Mouse (Mus musculus) frontal cortex, adult (tissue): ENCODE measurements at regions not wholly inside any gene's neighbourhood (a gene's known extent, or its start where the extent isn't known, plus 50 kb on each side); places are given as distances from the start of the nearest gene placed in this dataset.

Source experiments
- ATAC-seq: cut with Nextera tagmentation; 2 replicates; pipeline ENCODE4 v1.9.2; 2017; ENCODE audit warnings: mild to moderate bottlenecking, moderate library complexity, mixed read lengths; ENCODE audit not compliant: low TSS enrichment

GRCm38 (mm10) chr13:28524411-28524810 is 267.1 kb downstream of the Gm11361 start:
- peak; percentile 55; the same call in 1 of the 2 replicates for ATAC-seq

- ATAC-seq = no peak
Observed at GRCm38 (mm10) chr13:28520127-28520482, 262.8 kb downstream of the Gm11361 start.

GRCm38 (mm10) chr13:28519383-28520126 is 262.2 kb downstream of the Gm11361 start:
- no peak for ATAC-seq

GRCm38 (mm10) chr13:28517161-28517560 is 259.8 kb downstream of the Gm11361 start:
- ATAC-seq = no peak

- no peak for ATAC-seq
Observed at GRCm38 (mm10) chr13:28516636-28517035, 259.3 kb downstream of the Gm11361 start.

GRCm38 (mm10) chr13:28514245-28514644 is 256.9 kb downstream of the Gm11361 start:
- ATAC-seq = no peak

GRCm38 (mm10) chr13:28513336-28513735 is 256.0 kb downstream of the Gm11361 start:
- ATAC-seq = no peak

GRCm38 (mm10) chr13:28512573-28513334 is 255.4 kb downstream of the Gm11361 start:
- ATAC-seq = 0 out of 2 replicates have a peak, but pooled peaks have one; percentile 6

DNA sequence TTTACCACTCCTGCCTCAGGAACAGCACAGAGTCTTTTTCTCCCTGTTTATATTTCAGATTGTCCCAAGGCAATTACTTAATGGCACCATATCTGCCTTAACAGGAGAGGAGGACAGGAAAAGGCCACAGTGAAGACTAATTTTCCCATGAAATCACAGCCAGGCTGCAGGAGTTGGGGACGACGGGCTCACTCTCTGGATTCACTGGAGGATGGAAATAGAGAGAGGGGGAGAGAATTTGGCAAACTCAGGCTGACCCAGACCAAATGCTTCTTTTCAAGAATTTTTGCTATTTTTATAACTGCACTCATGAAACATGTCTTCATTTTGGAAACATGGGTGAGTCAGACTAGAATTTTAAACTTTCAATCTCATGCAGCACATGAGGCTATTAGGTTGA is 250.9 kb downstream of the Gm11361 start:
- no peak for ATAC-seq

- peak; percentile 41; the same call in 1 of the 2 replicates for ATAC-seq
Observed at GRCm38 (mm10) chr13:28507783-28508182, 250.5 kb downstream of the Gm11361 start.

GRCm38 (mm10) chr13:28504340-28504739 is 247.0 kb downstream of the Gm11361 start:
- no peak for ATAC-seq

DNA sequence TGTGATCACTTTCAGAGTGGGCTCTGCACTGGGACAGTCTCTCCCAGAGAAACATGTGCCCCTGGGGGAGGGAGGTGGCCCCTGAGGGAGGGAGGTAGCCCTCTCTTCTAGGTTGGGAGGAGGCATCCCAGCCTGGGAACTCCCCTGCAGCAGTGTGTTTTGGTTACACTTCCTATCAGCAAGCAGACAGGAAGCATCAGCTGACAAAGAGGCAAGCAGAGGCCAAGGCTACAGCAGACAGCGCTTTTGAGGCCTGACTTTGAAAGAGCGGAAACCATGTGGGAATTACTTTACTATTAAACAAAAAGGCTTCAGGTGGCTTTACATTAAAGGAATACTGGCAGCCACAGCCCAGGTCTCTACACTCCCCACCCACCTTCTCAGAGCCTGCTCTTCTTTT is 244.8 kb downstream of the Gm11361 start:
- peak; percentile 55; the same call in 1 of the 2 replicates for ATAC-seq

- no peak for ATAC-seq
Observed at GRCm38 (mm10) chr13:28500697-28501096, 243.4 kb downstream of the Gm11361 start.

DNA sequence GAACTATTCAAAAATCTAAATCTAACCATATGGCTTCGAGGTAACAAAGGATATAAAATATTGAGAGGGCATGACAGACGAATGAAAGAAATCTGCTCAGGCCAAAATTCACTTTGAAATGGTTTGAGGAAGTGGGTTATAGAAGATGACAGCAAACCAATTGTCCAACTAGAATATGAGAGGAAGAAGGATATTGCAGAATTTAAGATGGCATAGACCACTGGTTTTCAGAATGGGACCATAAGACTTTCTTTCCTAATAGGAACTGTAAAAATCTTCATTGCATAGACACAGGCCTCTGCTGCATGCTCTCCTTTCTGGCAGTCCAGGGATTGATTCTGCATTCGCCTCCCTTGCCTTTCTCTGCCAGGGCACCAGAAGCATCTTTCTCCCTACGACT is 240.2 kb downstream of the Gm11361 start:
- no peak for ATAC-seq

DNA sequence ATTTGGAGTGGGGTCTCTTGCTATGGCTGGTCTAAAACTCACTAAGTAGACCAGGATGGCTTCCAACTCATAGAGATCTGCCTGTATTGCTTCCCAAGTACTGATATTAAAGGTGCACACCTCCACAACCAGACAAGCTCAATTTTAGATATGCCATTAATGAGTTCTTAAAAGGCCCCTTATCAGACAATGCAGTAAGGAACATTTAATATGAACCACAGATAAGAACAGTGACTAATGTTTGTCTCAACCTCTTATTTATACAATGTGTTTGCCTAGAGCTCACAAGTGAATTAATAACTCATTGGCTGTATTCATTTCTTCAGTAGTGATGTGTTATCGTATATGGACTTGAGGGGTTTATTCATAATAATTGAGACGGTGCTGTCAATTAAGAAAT is 234.7 kb downstream of the Gm11361 start:
- no peak for ATAC-seq

DNA sequence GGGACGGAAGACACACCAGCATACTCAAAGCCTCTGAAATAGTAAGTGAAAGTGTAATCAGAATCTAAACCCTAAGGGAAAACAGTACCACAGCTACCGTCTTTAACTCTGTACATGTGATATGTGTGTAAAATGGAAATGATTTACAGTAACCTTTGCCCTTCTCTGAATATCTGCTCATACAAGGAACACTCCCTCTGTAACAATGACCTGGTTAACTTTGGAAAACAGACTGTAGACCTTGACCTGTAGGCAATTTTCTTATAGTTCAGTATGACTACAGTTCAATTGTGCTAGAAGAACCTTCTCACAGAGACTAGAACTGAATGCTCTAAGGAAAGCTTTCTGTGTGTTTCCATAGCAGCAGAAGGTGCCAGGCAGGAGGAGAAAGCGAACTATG is 226.4 kb downstream of the Gm11361 start:
- no peak for ATAC-seq

DNA sequence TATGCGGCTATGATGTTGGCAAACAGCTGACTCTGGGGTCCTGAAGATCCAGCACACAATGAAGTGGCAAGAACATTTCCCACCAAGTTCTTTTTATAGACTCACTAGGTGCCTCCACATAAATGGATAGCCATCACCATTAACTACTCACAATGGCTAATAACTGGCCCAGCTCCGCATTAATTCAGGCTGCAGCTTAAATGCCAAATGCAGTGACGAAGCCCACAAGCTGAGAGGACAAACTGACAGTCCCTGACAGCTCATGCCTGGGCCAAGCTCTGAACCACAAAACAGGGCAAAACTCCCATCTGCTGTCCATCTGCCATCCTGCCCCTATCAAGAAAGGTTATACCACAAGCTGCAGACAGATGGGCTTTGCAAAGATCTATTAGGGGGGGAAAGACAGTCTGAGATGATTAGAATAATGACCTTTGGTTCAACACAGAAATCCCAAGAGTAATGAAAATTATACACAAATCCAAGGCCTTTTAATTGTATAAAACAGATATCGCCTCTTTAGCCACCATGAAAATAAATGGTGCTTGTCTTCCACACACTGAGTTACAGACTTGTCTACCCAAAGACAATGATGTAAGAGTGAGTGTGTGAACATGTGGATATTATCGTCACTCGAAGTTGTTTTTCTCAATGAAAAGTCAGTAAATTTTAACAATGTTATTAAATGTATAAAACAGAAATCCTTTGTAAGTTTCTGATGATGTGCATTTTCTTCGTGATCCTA is 224.1 kb downstream of the Gm11361 start:
- ATAC-seq = no peak

DNA sequence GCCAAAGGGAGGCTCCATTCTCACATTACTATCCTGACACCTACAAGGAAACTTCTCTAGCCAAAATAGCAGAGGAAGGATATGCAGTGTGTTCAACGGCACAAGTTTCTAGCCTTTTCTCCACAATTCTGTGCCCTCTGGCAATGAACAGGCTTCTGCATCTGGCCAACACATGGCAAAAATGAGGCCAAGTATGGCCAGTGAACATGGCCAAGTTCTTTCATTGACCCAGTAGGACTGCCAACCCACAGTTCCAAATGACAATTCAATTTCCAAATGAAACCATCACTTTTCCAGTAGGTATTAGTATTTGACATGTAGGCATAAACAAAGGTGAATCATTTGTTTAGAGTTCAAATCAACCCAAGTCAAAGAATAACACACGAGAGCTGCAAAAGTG is 208.8 kb downstream of the Gm11361 start:
- ATAC-seq = no peak

DNA sequence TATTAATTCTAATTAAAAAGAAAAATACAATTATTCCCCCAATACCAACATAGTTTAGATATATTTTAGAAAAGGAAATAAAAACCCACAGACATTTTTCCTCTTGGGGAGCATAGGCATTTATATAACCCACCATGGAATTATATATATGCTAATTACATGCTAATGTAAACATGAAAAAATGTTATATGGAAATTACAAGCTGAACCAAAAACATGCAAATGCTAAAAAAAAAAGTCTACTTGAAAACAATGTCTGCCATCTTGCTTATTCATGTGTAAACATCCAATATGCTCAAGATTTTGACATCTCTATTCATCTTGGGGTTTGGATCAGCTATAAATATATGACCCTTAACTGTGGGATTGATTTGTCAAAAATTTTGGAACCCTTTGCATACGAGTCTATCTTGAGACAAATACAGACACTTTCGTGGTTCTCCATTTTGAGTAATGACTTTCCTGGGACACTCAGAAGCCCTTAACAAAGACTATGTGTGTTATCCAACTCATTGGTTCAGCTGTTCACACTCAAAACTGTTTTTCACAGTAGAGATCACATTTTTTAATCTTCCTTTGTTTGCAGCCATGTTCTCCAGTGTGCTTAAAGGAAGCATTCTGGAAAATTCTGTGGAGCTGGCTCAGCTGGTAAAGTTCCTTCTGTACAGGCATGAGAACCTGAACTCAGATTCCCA is 208.0 kb downstream of the Gm11361 start:
- ATAC-seq = no peak

DNA sequence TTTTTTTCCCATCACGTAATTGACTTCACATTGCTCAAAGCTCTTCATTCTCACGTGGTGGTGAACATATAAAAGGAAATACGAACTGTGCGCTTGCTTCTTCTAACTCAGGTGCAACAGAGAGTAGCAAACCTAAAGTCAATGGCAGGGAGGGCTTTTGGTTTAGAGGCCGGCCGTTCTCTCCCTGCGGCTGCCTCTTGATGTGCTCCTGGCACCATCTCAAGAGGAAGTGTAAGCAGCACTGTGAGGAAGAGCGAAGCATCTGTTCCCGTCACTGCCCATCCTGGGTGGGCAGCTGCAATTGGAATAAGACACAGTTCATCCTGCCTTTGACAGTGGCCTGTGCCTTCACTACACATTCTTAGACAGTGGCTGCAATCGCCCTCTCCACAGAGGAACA is 204.0 kb downstream of the Gm11361 start:
- no peak for ATAC-seq

GRCm38 (mm10) chr13:28457403-28457802 is 200.1 kb downstream of the Gm11361 start:
- ATAC-seq = no peak

- ATAC-seq = no peak
Observed at GRCm38 (mm10) chr13:28455878-28456277, 198.6 kb downstream of the Gm11361 start.
